ENCODE assay signal across 17 mouse cellular contexts in genomic region chr3:52453041-52453440, GRCm38 (mm10).
DNase-seq lines count a peak whose midpoint lies in the region; ATAC-seq and TF ChIP-seq lines count a peak whose summit lies in the region.
"Had no signal": no experiment of that assay in that cellular context is flagged by ENCODE, and none has a peak within 500 bp of the region (broad histone marks: within the 10 kb centered on the region; RNA-seq: fewer than 3 reads in every experiment).

No protein-coding gene starts in this region.

- H3K9ac ChIP-seq in heart, embryonic 11.5 days (ENCODE audit: low read depth, low read length), result no peak overlapping the region
- no peak overlapping the region for H3K9ac ChIP-seq in kidney, embryonic 15.5 days
- H3K9ac ChIP-seq in liver, adult 2 months (ENCODE audit: low read depth, low read length), result no peak overlapping the region
- H3K9ac ChIP-seq in liver, postnatal 0 days (replicated peaks), result no peak overlapping the region
- H3K9ac ChIP-seq: embryonic facial prominence, embryonic 15.5 days; hindbrain, embryonic 12.5 days had no signal

- WGBS in heart, embryonic 11.5 days (ENCODE audit: insufficient replicate concordance), result 56% methylated on average over 3 of the region's 3 CpGs
- 74% methylated on average over 3 of the region's 3 CpGs for WGBS in kidney, adult 2 months
- WGBS in kidney, embryonic 15.5 days, result 66% methylated on average over 3 of the region's 3 CpGs
- 68% methylated on average over 3 of the region's 3 CpGs for WGBS in liver, adult 2 months
- 43% methylated on average over 3 of the region's 3 CpGs for WGBS in liver, postnatal 0 days (ENCODE audit: insufficient replicate concordance)

- TF ChIP-seq POLR2A in kidney, adult 2 months (IDR thresholded peaks at IDR 0.05; ENCODE audit: low read depth, low read length), result no peak
- TF ChIP-seq POLR2A in liver, adult 2 months (IDR thresholded peaks at IDR 0.05; ENCODE audit: extremely low read depth, insufficient read depth, low read length), result no peak

- no peaks in the 10 kb centered on the region for H3K9me3 ChIP-seq in heart, embryonic 11.5 days (replicated peaks; ENCODE audit: control insufficient read depth, low read length)
- H3K9me3 ChIP-seq in kidney, embryonic 15.5 days (replicated peaks), result no peaks in the 10 kb centered on the region
- no peaks in the 10 kb centered on the region; the same call in 1 of the 2 replicates for H3K9me3 ChIP-seq in liver, postnatal 0 days (ENCODE audit: low read length)
- H3K9me3 ChIP-seq: embryonic facial prominence, embryonic 15.5 days; forebrain, embryonic 10.5 days; hindbrain, embryonic 12.5 days had no signal

- ATAC-seq in heart, embryonic 11.5 days (replicated peaks; ENCODE audit: insufficient number of reproducible peaks, low FRiP score, low TSS enrichment), result no peak
- ATAC-seq in kidney, embryonic 15.5 days (replicated peaks; ENCODE audit: low FRiP score), result no peak
- no peak for ATAC-seq in liver, postnatal 0 days
- ATAC-seq: forebrain, embryonic 14.5 days; hindbrain, embryonic 16.5 days; inflammation-experienced regulatory T-cells, adult 6 months had no signal

- H3K27ac ChIP-seq in heart, embryonic 11.5 days (ENCODE audit: low read depth, low read length), result no peak overlapping the region
- H3K27ac ChIP-seq in kidney, adult 2 months (ENCODE audit: insufficient read depth, low read depth, low read length), result no peak overlapping the region; the same call in 1 of the 2 replicates
- H3K27ac ChIP-seq in kidney, embryonic 15.5 days, result no peak overlapping the region
- no peak overlapping the region for H3K27ac ChIP-seq in liver, adult 2 months (replicated peaks; ENCODE audit: insufficient read depth, low read depth, low read length)
- H3K27ac ChIP-seq in liver, postnatal 0 days (ENCODE audit: low read depth), result no peak overlapping the region
- H3K27ac ChIP-seq: embryonic facial prominence, embryonic 15.5 days; forebrain, embryonic 10.5 days; hindbrain, embryonic 12.5 days had no signal

- peak; percentile 10 for DNase-seq in heart, adult 8-10 months (ENCODE audit: low spot score)
- peak; percentile 33 for DNase-seq in kidney, adult 2 months
- DNase-seq in liver, adult 2 months (ENCODE audit: extremely low read depth, low read depth, low spot score), result peak; percentile 24
- no peak for DNase-seq in liver, postnatal 0 days
- no peak for DNase-seq in right cerebral cortex, postnatal 14 days
- DNase-seq: cerebellum, adult 8-10 months; cerebellum, postnatal 14 days; embryo, embryonic 11 days had no signal

- no peaks in the 10 kb centered on the region for H3K27me3 ChIP-seq in heart, embryonic 11.5 days (ENCODE audit: control insufficient read depth, insufficient read depth, low read length)
- H3K27me3 ChIP-seq in kidney, adult 2 months (replicated peaks; ENCODE audit: control insufficient read depth, insufficient read depth, low read length), result no peaks in the 10 kb centered on the region
- H3K27me3 ChIP-seq in kidney, embryonic 15.5 days, result no peaks in the 10 kb centered on the region
- no peaks in the 10 kb centered on the region for H3K27me3 ChIP-seq in liver, adult 2 months (ENCODE audit: control insufficient read depth, insufficient read depth, low read length)
- H3K27me3 ChIP-seq in liver, postnatal 0 days (ENCODE audit: insufficient read depth, low read length), result no peaks in the 10 kb centered on the region
- H3K27me3 ChIP-seq: embryonic facial prominence, embryonic 15.5 days; hindbrain, embryonic 12.5 days had no signal

- TF ChIP-seq CTCF in kidney, adult 2 months (conservative IDR thresholded peaks at IDR 0.05; ENCODE audit: insufficient read depth, insufficient read length, low read depth, low read length), result no peak
- TF ChIP-seq CTCF in liver, adult 2 months (IDR thresholded peaks at IDR 0.05; ENCODE audit: low read depth, low read length), result no peak
- TF ChIP-seq CTCF in liver, postnatal 0 days (IDR thresholded peaks at IDR 0.05; ENCODE audit: low read depth), result no peak

- no peak for TF ChIP-seq EP300 in liver, postnatal 0 days (IDR thresholded peaks at IDR 0.05; ENCODE audit: low read depth)

- no peak overlapping the region for H3K4me3 ChIP-seq in heart, embryonic 11.5 days (ENCODE audit: low read depth, low read length)
- H3K4me3 ChIP-seq in kidney, adult 2 months (ENCODE audit: insufficient read depth, low read depth, low read length), result no peak overlapping the region
- no peak overlapping the region for H3K4me3 ChIP-seq in kidney, embryonic 15.5 days (replicated peaks)
- no peak overlapping the region for H3K4me3 ChIP-seq in liver, adult 2 months (ENCODE audit: insufficient read depth, low read depth, low read length)
- no peak overlapping the region for H3K4me3 ChIP-seq in liver, postnatal 0 days (ENCODE audit: low read depth, low read length)
- H3K4me3 ChIP-seq: embryonic facial prominence, embryonic 15.5 days; erythroblast, embryonic 14.5 days; forebrain, embryonic 10.5 days; hindbrain, embryonic 12.5 days had no signal

- no peak overlapping the region for H3K4me2 ChIP-seq in heart, embryonic 11.5 days
- H3K4me2 ChIP-seq in kidney, embryonic 15.5 days, result no peak overlapping the region
- H3K4me2 ChIP-seq in liver, postnatal 0 days (ENCODE audit: low read depth, low read length), result no peak overlapping the region
- H3K4me2 ChIP-seq: embryonic facial prominence, embryonic 15.5 days; hindbrain, embryonic 12.5 days had no signal

- no peaks in the 10 kb centered on the region for H3K79me2 ChIP-seq in liver, adult 2 months (ENCODE audit: control insufficient read depth, insufficient read depth, low read length)

- H3K36me3 ChIP-seq in heart, embryonic 11.5 days (ENCODE audit: control insufficient read depth, insufficient read depth, low read length), result no peaks in the 10 kb centered on the region
- no peaks in the 10 kb centered on the region for H3K36me3 ChIP-seq in kidney, adult 2 months (ENCODE audit: control insufficient read depth, insufficient read depth, low read length)
- no peaks in the 10 kb centered on the region for H3K36me3 ChIP-seq in kidney, embryonic 15.5 days
- no peaks in the 10 kb centered on the region for H3K36me3 ChIP-seq in liver, adult 2 months (ENCODE audit: control insufficient read depth, insufficient read depth, low read length)
- no peaks in the 10 kb centered on the region for H3K36me3 ChIP-seq in liver, postnatal 0 days (replicated peaks; ENCODE audit: insufficient read depth, low read length)
- H3K36me3 ChIP-seq: embryonic facial prominence, embryonic 15.5 days; forebrain, embryonic 10.5 days; hindbrain, embryonic 12.5 days had no signal

- no peaks in the 10 kb centered on the region for H3K4me1 ChIP-seq in heart, embryonic 11.5 days (ENCODE audit: control insufficient read depth, insufficient read depth, low read length)
- H3K4me1 ChIP-seq in kidney, adult 2 months (ENCODE audit: control insufficient read depth, insufficient read depth, low read length), result 0 out of 2 replicates have a peak, but pooled peaks cover 4% of the 10 kb centered on the region
- H3K4me1 ChIP-seq in kidney, embryonic 15.5 days, result 0 out of 2 replicates have a peak, but pooled peaks cover 3% of the 10 kb centered on the region
- H3K4me1 ChIP-seq in liver, adult 2 months (ENCODE audit: control insufficient read depth, insufficient read depth, low read length), result no peaks in the 10 kb centered on the region
- H3K4me1 ChIP-seq in liver, postnatal 0 days (ENCODE audit: insufficient read depth), result peaks cover 7% of the 10 kb centered on the region; the same call in 1 of the 2 replicates
- H3K4me1 ChIP-seq: embryonic facial prominence, embryonic 15.5 days; hindbrain, embryonic 12.5 days had no signal

Comparison
In these comparisons a context has a peak if more than half of its experiments do, and no peak if none do; other contexts are left out.
1. DNase-seq: peak in heart, adult 8-10 months (single experiment), kidney, adult 2 months (single experiment) and liver, adult 2 months (single experiment); none in liver, postnatal 0 days (single experiment) and right cerebral cortex, postnatal 14 days (single experiment).